Mouse (Mus musculus) layer of hippocampus, adult 11-12 months (tissue): Measurements from ENCODE around the gene Rhox6.
"Not testable (repeated sequence)": the region's sequence is repeated elsewhere in the genome, so short reads cannot be mapped to it uniquely, and the experiment has no call there.

ENCODE experiments used
- DNase-seq: peaks from one replicate; pipeline ENCODE4 v3.0.0; 2022; ENCODE audit warnings: low spot score

The Rhox6 gene

GRCm38 (mm10) chrX:37826610-37827009 lies at the start of gene Rhox6:
Gene Rhox6, plus strand, starts transcription at chrX:37826910.
- not testable (repeated sequence) for DNase-seq

DNA sequence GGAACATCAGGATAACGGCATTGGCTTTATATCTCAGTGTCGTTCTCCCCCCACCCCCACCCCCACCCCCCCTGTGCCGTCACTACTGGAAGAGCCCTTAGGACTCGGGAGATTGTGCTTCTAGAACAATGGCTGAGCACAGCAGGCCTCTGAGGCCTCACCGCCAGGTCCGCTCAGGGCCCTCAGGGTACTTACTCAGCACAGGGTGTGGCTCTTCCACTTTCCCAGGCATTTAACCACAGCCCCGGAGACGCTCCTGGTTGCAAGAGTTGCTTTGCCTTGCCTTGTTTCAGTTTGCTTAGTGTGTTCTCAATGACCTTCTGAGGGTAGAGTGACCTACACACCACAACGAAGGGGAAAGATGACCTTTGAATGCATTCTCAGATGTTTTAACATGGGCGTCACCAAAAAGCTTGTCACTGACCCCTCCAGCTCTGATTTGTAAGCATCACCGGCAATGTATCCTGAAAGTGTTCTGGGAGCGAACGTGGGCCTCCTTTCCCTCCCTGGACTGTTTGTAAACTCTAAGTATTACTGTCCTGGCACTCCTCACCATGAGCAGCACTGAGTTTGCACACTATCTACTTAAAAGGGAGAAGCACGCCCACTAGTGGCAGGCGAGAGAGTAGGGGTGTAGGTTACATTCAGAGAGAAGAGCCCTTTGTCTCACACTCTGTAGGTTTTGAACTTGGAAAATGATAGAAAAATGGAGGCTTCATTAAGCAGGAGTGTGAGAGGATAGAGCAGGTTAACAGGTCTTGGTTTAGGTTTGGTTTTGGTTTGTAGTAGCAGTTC lies 19.2 kb upstream of the Rhox6 start:
- DNase-seq = no peak

DNA sequence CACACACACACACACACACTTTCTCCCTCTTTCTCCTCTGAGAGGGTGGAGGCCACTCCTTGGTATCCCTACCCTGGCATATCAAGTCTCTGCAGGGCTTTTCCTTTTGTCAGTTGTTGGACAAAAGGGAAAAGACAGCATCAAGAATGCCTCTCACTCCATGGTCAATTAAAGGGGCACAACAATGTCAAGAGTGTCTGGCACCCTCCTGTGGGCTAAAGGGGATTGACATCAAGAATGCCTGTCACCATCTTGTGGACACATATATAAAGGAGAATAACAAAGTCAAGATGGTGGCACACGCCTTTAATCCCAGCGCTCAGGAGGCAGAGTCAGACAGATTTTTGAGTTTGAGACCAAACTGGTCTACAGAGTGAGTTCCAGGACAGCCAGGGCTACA lies 17.3 kb upstream of the Rhox6 start:
- DNase-seq = no peak

- DNase-seq = peak; percentile 5
Measured at GRCm38 (mm10) chrX:37811179-37811578, 15.5 kb upstream of the Rhox6 start.

DNA sequence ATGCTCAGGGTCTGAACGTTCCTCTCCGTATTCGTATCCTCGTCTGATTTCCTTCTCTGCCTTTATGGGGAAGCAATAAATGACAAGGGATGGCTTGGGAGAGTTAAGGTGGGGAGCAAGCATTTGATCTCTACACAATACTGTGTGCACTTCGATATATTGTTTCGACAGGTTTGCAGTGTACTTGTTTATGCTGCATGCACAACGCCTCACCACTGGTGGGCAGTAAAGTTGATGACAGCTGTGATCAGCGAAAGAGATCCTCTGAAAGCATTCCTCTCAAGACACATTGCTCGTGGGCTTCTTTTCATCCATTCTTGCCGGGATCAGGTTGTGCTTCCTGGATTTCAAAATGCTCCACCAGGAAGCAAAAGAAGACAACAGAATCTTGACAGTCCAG lies 11.0 kb upstream of the Rhox6 start:
- DNase-seq = no peak

DNA sequence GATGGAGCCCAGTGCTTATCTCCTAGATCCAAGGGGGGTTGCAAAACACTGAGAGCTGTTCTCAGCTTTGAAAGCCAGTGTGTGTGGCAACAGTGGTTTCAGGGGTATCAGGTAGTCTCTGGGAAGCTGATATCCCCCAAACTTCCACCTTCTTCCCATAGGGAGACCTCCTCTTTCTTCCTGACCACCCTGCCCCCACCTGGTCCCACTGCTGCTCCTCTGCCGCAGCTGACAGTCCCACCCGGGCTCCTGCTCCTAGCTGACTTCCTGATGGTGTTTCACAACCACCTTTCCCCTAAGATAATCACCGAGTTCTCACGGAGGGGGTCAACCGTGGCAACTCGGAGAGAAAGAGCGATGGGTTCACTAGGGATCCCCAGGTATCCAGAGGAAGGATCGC lies 4.7 kb downstream of the Rhox6 start, which contains the start of gene Rhox7a:
Gene Rhox7a (plus strand): TSS at position 301 of the 400 bp plus-strand sequence.
- not testable (repeated sequence) for DNase-seq

DNA sequence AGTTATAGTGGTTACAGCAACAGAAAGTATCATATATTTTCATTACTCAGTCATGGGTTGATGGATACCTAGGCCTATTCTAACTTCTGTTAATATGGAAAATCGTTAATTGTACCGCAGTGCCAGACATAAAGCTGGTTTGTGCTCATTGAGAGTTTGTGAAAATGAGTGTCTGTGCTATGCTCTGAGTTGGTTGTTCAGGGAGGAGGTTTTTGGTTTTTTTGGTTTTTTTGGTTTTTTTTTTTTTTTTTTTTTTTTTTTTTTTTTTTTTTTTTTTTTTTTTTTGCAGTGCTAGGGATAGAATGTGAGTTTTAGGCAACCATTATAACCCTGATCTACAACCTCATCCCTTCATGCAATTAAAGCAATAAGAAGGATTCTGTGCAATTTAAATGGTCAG lies 44.9 kb downstream of the Rhox6 start:
- DNase-seq = no peak

DNA sequence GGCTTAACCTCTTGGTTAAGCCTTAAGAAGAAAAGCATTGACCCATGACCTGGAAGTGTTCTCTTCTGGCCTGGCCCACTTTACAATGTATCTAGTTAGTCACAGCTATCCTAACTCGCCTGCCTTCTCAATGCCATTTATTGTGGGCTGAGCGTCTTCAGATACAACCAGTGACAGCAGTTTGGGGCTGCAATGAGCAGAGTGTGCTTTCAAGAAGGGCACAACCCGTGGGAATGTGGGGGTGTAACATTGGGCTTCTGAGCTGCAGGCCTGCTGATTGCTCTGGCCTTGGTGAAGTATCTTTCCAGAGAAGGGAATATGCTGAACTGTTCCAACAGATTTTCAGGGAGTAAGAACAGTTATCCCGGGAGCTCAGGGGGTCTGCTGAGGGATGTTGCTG lies 52.1 kb downstream of the Rhox6 start, which contains the start of gene Rhox8:
Gene Rhox8 (minus strand): TSS at position 101 of the 400 bp plus-strand sequence.
- no peak for DNase-seq
